ENCODE assay signal across 12 mouse cellular contexts in genomic region chr6:5091873-5092272, GRCm38 (mm10).
"Had no signal": no experiment of that assay in that cellular context is flagged by ENCODE, and none has a peak within 500 bp of the region (broad histone marks: within the 10 kb centered on the region; RNA-seq: fewer than 3 reads in every experiment).

No protein-coding gene starts in this region.

- H3K27ac ChIP-seq: limb, embryonic 13.5 days; liver, embryonic 14.5 days; midbrain, embryonic 12.5 days; stomach, postnatal 0 days had no signal

- H3K9me3 ChIP-seq: limb, embryonic 13.5 days; midbrain, embryonic 12.5 days had no signal

- H3K9ac ChIP-seq: limb, embryonic 13.5 days; liver, embryonic 14.5 days; midbrain, embryonic 12.5 days had no signal

- H3K36me3 ChIP-seq: limb, embryonic 13.5 days; midbrain, embryonic 12.5 days had no signal

- H3K4me2 ChIP-seq: limb, embryonic 13.5 days; midbrain, embryonic 12.5 days had no signal

- H3K4me3 ChIP-seq: left cerebral cortex, adult 2 months; limb, embryonic 13.5 days; midbrain, embryonic 12.5 days had no signal

- H3K27me3 ChIP-seq: limb, embryonic 13.5 days; midbrain, embryonic 12.5 days had no signal

- DNase-seq: kidney, postnatal 14 days; lung, adult 18-20 months; right cerebral cortex, adult 18-20 months; right cerebral cortex, postnatal 25 days; thymus, postnatal 4 days had no signal

- ATAC-seq: inflammation-experienced regulatory T-cells, adult 6 months; midbrain, embryonic 16.5 days had no signal

- H3K4me1 ChIP-seq: midbrain, embryonic 12.5 days had no signal
